In genomic region chr5:72808456-72809111, GRCm38 (mm10) we compare ENCODE assay signal across 9 mouse cellular contexts. TPM values are rescaled to one million over a fixed set of nuclear protein-coding genes. Genes with fewer than 3 reads are reported as not detected.
DNase-seq lines count a peak whose midpoint lies in the region; ATAC-seq and TF ChIP-seq lines count a peak whose summit lies in the region.
"Had no signal": no experiment of that assay in that cellular context is flagged by ENCODE, and none has a peak within 500 bp of the region (broad histone marks: within the 10 kb centered on the region; RNA-seq: fewer than 3 reads in every experiment).

No protein-coding gene starts in this region.

- H3K27ac ChIP-seq in cerebellum, adult 2 months (ENCODE audit: insufficient read depth, low read length): no peak overlapping the region
- H3K27ac ChIP-seq in forebrain, embryonic 13.5 days: no peak overlapping the region
- H3K27ac ChIP-seq in midbrain, embryonic 12.5 days (replicated peaks): peak overlapping the region; percentile 39; the same call in 1 of the 2 replicates

- peak; percentile 13 to 39 for DNase-seq in cerebellum, postnatal 10 days
- no peak for DNase-seq in cerebellum, adult 2 months
- DNase-seq in left cerebral cortex, adult 18-20 months (ENCODE audit: low spot score in 2 of 2): peak; percentile 38 to 55
- no peak for DNase-seq in left cerebral cortex, adult 9 months (ENCODE audit: low spot score in 2 of 2)
- no peak for DNase-seq in cerebellum, adult 18-20 months
- DNase-seq in ovary, adult 18-20 months (ENCODE audit: low spot score): no peak

- WGBS in cerebellum, adult 2 months: 26% methylated on average over 14 of the region's 14 CpGs
- WGBS in forebrain, embryonic 13.5 days: 49% methylated on average over 14 of the region's 14 CpGs
- WGBS in midbrain, embryonic 12.5 days: 59% methylated on average over 14 of the region's 14 CpGs

- H3K4me3 ChIP-seq in cerebellum, adult 2 months (replicated peaks; ENCODE audit: insufficient read depth, low read depth, low read length): no peak overlapping the region
- no peak overlapping the region for H3K4me3 ChIP-seq in forebrain, embryonic 13.5 days
- H3K4me3 ChIP-seq in midbrain, embryonic 12.5 days: no peak overlapping the region

- no peak for TF ChIP-seq POLR2A in cerebellum, adult 2 months (IDR thresholded peaks at IDR 0.05; ENCODE audit: borderline replicate concordance, insufficient read depth, low read length)

- no peak overlapping the region for H3K4me2 ChIP-seq in forebrain, embryonic 13.5 days
- no peak overlapping the region for H3K4me2 ChIP-seq in midbrain, embryonic 12.5 days (replicated peaks)

- H3K9me3 ChIP-seq in forebrain, embryonic 13.5 days (replicated peaks): no peaks in the 10 kb centered on the region
- H3K9me3 ChIP-seq in midbrain, embryonic 12.5 days: no peaks in the 10 kb centered on the region

- TF ChIP-seq CTCF in cerebellum, adult 2 months (IDR thresholded peaks at IDR 0.05; ENCODE audit: borderline replicate concordance, insufficient read depth, low read depth, low read length): no peak

- peak; percentile 38; the same call in 1 of the 2 replicates for ATAC-seq in forebrain, embryonic 13.5 days
- no peak for ATAC-seq in midbrain, embryonic 12.5 days (ENCODE audit: low FRiP score, low read depth)

- H3K27me3 ChIP-seq in cerebellum, adult 2 months (ENCODE audit: control insufficient read depth, insufficient read depth, low read length): no peaks in the 10 kb centered on the region
- no peaks in the 10 kb centered on the region for H3K27me3 ChIP-seq in forebrain, embryonic 13.5 days
- H3K27me3 ChIP-seq in midbrain, embryonic 12.5 days: no peaks in the 10 kb centered on the region

- no peaks in the 10 kb centered on the region for H3K36me3 ChIP-seq in forebrain, embryonic 13.5 days (ENCODE audit: poor library complexity, severe bottlenecking)
- no peaks in the 10 kb centered on the region for H3K36me3 ChIP-seq in midbrain, embryonic 12.5 days

- no peak overlapping the region for H3K9ac ChIP-seq in forebrain, embryonic 13.5 days
- H3K9ac ChIP-seq in midbrain, embryonic 12.5 days (replicated peaks): no peak overlapping the region; the same call in 1 of the 2 replicates

- H3K4me1 ChIP-seq in cerebellum, adult 2 months (ENCODE audit: control insufficient read depth, insufficient read depth, low read length): no peaks in the 10 kb centered on the region
- H3K4me1 ChIP-seq in forebrain, embryonic 13.5 days: peaks cover 15% of the 10 kb centered on the region
- peaks cover 13% of the 10 kb centered on the region for H3K4me1 ChIP-seq in midbrain, embryonic 12.5 days

RNA-seq across cellular contexts. Expression of gene Txk, which starts 56.0 kb away (rescaled TPM):
- polyA plus RNA-seq in cerebellum, adult 2 months (2012; rRNA removed): 0.03 and 0.05 TPM in 2 replicates
- under 1 TPM; 0.19 to 0.35 TPM for total RNA-seq in left cerebral cortex, adult 18-20 months (2021)
- polyA plus RNA-seq in forebrain, embryonic 13.5 days (2015; fragmentation: Nextera tagmentation; extraction: Ambion mirVana): 0.08 TPM in 1 of 2 replicates, not detected in the other
- 0.08 TPM in 1 of 2 replicates, not detected in the other for polyA plus RNA-seq in midbrain, embryonic 12.5 days (2016; fragmentation: Nextera tagmentation; extraction: Ambion mirVana)
- total RNA-seq: layer of hippocampus, adult 18-20 months had no signal

RNA-seq across cellular contexts. Expression of gene Tec, which starts 59.7 kb away (rescaled TPM):
- 1.8 and 2.5 TPM in 2 replicates for polyA plus RNA-seq in cerebellum, adult 2 months (2012; rRNA removed)
- total RNA-seq in left cerebral cortex, adult 18-20 months (2021): 1 to 10 TPM; 2.4 to 3.0 TPM
- polyA plus RNA-seq in forebrain, embryonic 13.5 days (2015; fragmentation: Nextera tagmentation; extraction: Ambion mirVana): 3.1 TPM in 2 replicates
- 4.6 and 5.2 TPM in 2 replicates for polyA plus RNA-seq in midbrain, embryonic 12.5 days (2016; fragmentation: Nextera tagmentation; extraction: Ambion mirVana)

Comparison
In these comparisons a context has a peak if more than half of its experiments do, and no peak if none do; other contexts are left out.
1. DNase-seq: peak in cerebellum, postnatal 10 days (2 of 2) and left cerebral cortex, adult 18-20 months (2 of 2); none in cerebellum, adult 2 months (0 of 2), left cerebral cortex, adult 9 months (0 of 2), cerebellum, adult 18-20 months (0 of 2) and ovary, adult 18-20 months (single experiment).